Mouse (Mus musculus) hindlimb bud, embryonic 11.5 days (tissue): ENCODE data around the gene Slc6a21.
A peak's percentile ranks its signal among the peaks of the same experiment; 100 is the strongest.
"Not testable (repeated sequence)": the region's sequence is repeated elsewhere in the genome, so short reads cannot be mapped to it uniquely, and the experiment has no call there.

ENCODE experiments used
- DNase-seq: peaks from one replicate; pipeline ENCODE4 v3.0.0-alpha.2; 2012; ENCODE audit warnings: low read depth, low spot score; ENCODE audit errors: extremely low spot score

Gene Slc6a21

DNA sequence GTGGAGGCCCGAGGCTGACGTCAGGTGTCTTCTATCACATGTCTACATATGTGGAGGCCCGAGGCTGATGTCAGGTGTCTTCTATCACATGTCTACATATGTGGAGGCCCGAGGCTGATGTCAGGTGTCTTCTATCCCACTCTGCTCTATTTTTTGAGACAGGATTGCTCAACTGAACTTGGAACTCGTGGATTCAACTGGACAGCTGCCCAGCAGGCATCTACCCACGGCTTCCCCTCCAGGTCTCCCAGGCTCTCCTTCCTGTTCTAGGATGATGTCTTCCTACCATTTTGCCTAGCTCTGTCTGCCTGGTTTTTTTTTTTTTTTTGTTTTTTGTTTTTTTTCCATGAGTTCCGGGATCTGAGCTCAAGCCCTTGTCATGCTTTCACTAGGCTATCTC is 21.5 kb upstream of the Slc6a21 start:
- not testable (repeated sequence) for DNase-seq

DNA sequence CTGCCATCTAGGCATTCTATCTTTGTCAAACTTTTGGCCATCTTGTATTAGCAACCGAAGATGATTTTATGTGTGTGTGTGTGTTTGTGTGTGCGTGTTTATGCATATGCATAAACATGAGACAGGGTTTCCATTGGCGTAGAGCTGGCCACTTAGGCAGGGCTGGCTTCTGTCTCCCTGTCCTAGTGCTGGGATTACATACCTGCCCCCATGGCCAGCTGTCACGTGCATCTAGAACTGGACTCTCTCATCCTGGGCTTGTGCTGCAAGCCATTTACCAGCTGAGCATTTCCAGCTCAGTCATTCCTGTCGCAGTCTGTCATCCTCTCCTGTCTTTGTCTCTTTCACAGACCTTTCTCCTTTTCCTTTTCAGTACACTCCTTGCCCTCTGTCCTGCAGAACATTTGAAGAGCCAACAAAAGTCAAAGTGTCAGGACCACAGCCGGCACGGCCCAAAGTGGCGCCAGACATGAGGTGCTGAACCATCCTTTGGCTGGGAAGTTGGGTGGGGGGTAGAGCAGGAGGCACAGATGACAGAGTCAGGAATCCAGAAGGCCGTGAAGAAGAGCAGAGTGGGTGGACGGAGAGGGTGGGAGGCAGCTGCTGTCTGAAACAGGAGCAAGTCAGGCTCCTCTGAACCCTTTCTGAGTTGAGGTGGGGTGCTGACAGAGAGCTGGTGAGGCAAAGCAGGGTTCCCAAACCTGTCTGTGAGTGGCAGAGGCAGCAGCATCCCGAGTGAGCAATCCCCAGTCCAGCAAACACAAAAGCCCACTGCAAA is 20.1 kb upstream of the Slc6a21 start:
- no peak for DNase-seq

DNA sequence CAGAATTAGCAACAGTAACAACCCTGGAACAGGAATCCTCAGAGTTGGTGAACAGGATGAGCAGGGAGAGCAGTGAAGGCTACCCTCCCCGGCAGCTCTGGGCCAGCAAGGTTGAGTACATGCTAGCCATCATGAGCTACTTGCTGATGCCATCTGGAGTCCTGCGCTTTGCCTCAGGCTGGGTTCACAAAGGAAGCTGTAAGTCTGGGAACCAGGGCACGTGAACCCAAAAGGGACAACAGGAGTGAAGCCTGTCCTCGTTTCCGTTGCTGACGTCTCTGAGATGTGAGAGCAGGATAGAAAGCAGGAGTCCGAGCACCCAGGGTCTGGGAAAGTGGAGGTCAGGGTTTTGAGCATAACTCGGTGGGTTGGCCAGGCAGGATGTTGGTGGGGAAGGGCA is 18.0 kb upstream of the Slc6a21 start:
- DNase-seq: no peak

DNA sequence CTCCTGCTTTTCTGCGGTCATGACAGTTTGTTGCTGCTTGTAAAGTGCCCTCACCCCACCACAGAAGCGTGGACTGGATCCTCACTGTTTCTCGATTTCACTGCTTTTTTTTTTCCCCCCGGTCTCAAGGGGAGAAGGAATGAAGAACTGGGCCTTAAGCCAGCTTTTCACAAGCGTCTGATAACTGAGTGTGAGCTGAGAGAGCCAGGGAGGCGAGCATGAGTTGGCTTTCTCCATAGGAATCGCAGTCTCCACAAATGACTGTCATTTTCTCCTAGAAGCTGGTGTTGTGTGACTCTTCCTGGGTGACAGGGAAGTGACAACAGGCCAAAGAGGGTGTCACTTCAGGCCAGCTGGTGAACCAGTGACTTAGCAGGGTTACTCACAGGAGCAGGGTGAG is 15.0 kb upstream of the Slc6a21 start:
- no peak for DNase-seq

DNA sequence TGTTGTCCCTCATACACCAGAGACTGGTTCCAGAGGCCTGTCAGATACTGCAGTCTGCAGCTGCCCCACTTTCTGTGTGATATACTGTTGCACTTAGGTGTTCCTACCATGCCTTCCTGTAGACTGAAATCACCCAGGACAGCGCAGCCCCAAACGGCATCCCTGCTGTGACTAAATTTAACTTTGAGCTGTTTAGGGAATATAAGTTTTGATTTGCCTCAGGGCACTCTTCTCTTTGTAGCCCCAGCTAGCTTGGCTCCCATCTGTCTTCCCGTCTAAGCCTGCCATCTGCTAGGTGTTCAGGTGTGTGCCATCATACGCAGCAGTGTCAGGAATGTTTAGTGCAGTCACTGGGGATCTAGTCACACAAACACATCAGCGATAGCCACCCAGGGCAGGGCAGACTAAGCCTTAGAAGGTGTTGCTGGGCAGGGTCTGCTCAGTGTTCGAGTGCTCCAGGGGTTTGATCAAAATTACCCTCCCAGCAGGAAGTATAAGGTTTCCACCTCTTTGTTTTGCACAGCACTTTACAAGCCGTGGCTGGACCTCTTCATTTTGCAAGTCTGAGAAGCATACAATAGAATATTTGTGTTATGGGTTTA is 14.2 kb upstream of the Slc6a21 start:
- DNase-seq: no peak

DNA sequence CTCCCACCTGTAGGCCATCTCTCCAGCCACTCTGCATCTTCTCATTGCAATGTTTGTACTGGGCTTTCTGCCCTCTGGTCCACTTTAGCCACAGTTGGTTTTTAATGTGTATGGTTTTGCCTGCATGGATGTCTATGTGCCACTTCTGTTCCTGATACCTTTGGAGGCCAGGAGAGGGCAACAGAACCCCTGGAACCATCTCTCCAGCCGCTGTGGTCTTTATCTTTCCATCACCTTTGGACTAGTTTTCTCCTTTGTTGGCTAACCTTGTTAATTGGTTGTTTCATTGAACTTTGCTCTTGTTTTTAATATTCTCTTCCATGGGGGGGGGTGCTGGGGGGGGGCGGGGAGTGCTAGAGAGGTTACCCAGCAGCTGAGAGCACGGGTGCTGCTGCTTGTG is 13.0 kb upstream of the Slc6a21 start:
- no peak for DNase-seq

DNA sequence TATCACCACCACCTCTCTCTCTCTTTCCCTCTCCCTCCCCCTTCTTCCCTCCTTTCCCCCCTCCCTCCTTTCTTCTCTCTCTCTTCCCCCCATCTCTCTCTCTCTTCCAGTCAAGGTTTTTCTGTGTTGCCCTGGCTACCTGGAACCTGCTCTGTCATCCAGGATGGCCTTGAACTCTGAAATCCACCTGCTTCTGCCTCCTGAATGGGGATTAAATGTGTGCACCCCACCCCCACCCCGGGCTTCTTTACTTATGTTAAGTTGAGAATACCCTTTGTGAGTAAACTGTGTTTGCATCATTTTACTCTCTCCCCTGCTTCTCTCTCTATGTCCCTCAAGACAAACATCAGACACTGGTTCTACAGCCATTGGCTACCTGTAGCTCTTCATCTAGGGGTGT is 11.8 kb upstream of the Slc6a21 start:
- no peak for DNase-seq

DNA sequence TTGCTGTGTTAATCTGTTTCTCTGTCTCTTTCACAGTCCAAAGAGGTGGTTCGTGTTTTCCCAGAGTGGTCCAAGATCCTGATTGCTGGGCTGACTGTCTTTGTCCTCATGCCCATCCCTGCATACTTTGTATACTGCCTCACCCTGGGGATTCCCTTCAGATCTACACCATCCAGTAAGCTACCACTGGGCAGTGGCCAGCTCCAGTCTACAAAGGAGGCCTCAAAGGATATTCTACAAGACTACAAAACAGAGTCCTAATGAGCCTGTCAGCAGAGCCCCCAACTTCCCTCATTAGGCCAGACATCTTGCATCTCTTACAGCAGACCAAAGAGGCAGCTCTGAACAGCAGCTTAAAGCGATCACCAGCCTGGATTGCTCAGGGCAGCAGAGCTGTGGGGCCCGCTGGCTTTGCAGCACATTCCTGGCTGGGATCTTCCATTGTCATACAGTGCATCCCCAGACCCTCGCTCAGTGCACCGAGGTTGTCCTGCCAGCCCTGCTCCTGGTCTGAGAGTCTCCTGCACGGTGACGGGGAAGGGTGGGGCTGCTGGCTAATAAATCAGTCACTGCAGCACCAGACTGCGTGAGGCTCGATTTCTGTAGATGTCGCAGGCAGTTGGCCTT is 4.4 kb upstream of the Slc6a21 start:
- DNase-seq: no peak

DNA sequence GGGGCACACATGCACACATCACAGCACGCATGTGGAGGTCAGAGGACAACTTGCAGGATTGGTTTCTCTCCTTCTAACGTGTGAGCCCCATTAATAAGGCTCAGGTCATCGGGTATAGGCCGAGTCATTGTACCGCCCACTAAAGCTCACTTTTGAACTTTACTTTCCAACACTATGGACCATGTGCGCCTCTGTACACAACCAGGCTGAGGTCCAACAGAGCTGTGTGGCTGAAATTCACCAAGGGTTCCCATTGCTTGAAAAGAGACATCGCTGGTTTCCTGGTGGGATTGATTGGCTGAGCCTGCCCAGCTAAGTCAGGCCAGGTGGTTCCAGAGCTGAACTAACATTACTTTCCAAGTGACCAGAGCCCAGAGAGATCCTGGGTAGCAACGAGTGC is 3.6 kb upstream of the Slc6a21 start:
- DNase-seq: no peak

DNA sequence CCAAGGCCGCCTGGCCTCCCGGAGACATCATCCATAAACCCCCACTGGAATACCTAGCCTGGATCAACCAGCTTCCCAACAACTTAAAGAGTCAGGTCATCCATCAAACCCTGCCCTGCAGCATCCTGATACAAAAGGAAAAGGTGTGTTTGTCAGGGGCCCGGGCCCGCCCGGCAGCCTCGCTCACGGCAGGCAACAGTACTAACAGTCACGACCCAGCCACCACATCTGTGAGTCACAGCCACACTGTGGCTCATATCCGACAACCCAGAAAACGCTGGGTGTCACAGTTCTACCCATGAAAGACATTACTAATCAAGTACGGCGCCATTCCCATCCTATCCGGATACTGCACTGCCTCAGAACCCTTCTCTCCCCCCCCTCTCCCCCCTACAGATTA is 9.2 kb downstream of the Slc6a21 start:
- DNase-seq: no peak

DNA sequence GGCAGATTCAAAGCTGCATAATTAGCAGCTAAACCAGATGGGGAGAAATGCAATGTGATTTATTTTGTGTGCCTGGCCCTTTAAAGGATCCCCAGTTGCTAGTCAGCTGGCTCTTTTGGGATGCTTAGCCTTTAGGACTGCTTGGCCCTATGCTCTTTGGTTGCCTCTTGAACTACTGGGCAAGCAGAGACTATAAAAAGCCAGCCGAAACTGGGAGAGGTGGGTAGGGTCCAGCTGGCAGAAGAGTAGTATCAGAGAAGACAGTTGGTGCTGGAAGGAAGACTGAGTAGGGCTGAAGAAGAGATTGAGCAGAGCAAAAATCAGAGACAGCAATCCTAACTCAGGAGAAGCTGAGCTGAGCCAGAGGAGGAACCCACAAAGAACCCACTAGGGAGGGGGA is 19.3 kb downstream of the Slc6a21 start:
- DNase-seq: no peak

DNA sequence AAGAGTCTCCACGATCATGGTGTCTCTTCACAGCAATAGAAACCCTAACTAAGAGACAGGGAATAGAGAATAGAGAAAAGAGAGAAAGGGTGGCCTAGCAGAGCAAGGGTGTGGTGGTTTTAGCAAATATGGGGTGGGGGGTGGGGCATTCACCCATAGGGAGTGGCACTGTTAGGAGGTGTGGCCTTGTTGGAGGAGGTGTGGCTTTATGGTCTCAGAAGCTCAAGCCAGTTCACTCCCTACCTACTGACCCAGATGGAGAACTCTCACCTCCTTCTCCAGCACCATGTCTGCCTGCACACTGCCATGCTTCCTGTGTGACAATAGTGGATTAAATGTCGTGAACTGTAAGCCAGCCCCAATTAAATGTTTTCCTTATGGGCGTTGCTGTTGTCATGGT is 20.2 kb downstream of the Slc6a21 start:
- DNase-seq: no peak

DNA sequence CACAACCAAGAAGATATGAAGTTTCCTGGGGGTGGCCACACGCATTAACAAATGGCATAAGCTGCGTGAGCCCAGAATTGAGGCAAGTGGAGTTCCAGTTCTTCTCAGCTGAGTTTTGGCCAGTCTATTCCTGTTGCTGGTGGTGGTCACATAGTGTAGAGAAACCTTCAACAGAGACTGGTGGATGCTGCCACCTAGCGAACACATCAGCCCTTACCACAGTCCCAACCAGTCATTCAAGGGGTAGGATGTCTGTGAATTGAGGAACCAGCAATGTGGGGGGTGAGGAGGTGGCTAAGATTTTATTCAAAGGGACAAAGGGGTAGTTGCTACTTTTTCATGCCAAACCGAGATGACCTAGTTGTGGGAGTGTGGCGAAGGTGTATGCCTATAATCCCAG is 22.4 kb downstream of the Slc6a21 start:
- DNase-seq: peak; percentile 42

DNA sequence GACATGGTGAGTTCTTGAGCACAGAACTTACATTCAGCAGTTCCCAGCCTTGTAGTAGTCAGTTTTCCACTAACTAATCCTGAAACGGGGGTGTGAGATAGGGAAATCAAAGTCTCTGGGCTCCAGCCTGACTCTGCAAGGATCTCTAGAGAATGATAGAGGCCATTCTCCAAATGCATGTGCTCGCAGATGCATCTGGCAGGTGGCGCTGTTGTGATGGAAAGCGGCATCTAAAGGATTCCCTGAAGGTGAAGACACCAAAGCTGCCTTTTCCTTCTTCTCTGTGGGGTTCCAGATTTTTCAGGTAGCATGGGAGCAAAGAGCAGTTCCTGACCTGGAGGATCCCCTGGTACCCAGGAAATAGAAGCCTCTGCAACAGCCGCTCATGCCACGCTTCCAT is 23.0 kb downstream of the Slc6a21 start:
- DNase-seq: no peak

DNA sequence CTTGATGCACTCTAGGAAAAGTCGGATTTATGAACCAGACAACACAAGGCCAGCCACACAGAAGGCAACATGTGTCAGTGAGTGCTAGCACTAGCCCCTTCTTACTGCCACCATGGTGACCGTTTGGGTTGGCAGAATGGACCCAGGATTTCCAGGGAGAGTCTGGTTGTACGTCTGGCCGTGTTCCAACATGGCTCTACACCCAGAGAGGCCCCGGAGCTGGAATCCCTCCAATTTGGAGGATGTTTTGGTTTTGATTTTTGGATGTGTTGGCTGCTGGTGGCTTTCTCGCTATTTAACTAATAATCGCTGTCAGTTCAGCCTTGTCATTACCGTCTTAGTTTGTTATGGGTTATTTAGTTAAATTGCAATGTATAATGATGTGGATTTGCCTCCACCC is 25.3 kb downstream of the Slc6a21 start:
- no peak for DNase-seq

DNA sequence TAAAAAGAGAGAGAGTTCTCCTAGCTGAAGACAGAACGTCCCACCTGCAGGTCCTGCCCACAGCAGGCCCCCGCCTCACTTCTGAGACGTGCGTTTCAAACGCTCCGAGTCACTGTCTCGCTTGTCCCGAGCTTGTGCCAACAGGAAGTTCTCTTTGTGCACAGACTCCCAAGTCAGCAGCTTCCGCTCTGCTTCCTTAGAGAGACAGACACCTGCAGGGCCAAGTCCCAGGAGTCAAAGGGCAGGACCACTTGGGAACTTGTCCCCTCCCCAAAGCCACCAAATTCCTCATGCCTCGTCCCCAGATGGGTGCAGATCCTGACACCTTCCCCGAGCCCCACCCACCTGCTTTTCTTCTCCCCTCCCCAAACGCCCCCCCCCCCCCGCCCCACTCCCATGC is 27.6 kb downstream of the Slc6a21 start:
- no peak for DNase-seq

DNA sequence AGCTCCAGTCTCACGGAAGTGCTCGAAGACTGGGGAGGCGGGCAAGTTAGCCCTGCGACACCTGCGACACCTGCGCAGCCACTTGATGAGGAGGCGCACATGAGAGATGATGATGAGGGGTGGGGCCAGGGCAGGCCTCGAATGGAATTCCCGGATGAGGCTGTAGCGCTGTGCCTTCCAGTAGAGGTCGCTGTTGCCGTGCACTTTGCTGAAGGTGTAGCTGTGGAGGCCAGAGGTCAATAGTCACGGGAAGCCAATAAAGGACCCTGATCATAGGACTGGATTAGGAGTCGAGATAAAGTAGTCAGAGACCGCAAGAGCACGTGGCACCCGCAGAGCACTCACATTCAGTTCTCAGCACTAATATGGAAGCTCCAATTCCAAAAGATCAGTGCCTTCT is 28.0 kb downstream of the Slc6a21 start:
- DNase-seq: no peak

DNA sequence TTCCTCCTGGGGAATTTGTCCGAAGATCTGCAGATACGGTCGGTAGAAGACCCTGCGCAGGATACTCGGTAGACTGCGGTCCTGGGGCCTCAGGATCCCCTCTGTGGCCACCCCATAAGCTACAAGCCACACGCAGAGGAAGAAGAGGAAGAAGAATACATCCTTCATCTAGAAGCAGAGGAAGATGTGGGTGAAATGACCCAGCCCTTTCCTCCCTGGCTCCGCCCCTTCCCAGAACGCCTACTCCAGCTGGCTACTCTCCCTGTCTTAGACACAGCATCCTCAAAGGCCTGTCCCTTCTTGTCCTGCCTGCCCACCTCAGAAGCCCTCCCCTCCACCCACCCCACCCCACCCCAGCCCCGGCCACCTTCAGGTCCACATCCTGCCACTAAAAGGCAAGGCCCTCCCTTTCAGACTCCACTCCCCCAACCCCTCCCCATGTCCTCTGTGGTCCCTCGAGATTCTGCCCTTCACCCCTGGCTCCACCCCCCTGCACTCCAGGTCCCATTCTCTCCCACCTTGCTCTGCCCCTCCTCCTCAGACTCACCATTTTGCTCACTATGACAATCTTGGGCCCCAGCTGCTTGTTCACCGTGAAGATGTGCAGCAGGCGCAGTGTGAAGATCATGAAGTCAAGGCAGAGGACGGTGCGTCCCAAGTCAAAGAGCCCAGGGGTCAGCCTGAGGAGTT is 31.4 kb downstream of the Slc6a21 start:
- DNase-seq: no peak

DNA sequence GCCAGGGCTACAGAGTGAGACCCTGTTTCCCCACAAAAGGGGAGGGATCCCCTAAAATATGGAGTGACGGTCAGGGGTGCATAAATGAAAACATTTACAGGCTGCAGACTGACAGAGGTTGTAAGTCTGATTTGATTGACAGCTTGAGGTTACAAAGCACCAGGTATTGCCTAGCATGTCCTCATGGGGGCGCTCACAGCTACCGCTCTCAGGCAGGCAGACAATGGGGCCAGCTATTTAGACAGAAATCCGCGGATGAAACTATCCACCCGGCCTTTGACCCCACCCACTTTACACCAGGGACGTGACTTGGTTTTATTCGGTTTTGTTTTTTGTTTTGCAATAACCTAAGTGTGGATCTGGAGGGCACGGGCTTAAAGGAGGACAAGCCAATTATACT is 32.1 kb downstream of the Slc6a21 start:
- no peak for DNase-seq

DNA sequence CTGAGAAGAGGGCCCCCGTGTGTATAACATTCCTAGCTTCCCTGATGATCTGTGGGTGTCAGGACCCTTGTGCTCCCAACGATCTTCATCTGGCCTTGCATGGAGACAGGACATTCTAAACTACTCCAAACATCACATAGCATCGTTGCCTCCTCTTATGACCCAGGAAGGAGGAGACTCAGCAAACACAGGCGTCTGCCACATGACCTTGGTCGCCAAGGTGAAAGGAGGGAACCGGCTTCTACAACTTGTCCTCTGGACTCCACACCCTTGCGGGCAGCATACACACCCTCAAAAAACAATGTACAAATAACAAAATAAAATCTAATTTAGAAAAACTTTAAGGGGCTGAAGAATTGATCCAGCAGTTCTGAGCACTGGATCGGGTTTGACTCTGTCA is 34.7 kb downstream of the Slc6a21 start:
- no peak for DNase-seq

DNA sequence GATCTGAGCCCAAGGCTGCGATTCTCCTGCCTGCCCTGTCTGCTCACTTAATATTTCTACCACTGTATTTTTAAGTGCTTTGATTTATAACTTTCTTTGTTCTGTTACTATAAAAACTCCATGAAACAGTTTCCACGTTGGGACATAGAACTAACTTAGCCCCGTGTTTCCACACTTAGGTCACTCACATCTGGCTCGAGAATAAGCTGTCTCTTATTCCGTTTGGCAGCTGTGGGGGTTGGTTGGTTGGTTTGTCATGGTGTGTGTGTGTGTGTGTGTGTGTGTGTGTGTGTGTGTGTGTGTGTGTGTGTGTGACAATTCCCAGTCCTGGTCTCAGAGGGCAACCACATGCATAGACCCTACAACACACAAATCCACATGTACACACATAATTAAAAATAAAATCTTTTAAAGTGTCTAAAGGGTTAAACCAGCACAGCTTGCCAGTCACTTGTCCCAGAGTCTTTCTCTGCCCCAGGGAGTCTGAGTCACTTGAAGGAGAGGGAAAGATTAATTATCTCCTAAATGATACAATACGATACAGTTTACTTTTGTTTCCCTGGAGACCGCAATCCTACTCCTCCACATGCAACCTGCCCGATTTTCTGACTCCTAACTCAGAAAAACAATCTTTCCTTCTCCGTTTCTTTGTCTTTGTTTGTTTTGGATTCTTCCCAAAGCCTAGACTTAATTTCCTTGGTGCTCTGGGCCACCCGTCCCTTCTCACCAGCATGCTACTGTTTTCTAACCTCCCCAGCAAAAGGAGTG is 35.6 kb downstream of the Slc6a21 start:
- no peak for DNase-seq
